Mouse (Mus musculus) CH12.LX (cell line): Measurements from ENCODE around the gene Slc35b4. TPM values are rescaled to one million over a fixed set of nuclear protein-coding genes. Genes with fewer than 3 reads are reported as not detected.

ENCODE experiments used
- DNase-seq: peaks from one replicate; pipeline ENCODE4 v3.0.0-alpha.2; 2013; ENCODE audit errors: extremely low read depth
- H3K27ac ChIP-seq: 2 replicates; pipeline ENCODE4 v1.5.1; 2012; ENCODE audit warnings: low read depth, mild to moderate bottlenecking, control low read depth, moderate library complexity; ENCODE audit not compliant: insufficient read depth
- H3K27me3 ChIP-seq: replicated peaks from 2 replicates; pipeline ENCODE3; 2012; ENCODE audit warnings: inconsistent platforms
- H3K36me3 ChIP-seq, 2 experiments: replicated peaks in 1 of 2; 2 replicates each; pipeline versions ENCODE3 to v1.6.1; 2012; ENCODE audit warnings: inconsistent platforms in 1 of 2, low read length in 1 of 2, mild to moderate bottlenecking in 1 of 2, mixed read lengths in 1 of 2, moderate library complexity in 1 of 2; ENCODE audit not compliant: control insufficient read depth in 1 of 2, insufficient read depth in 1 of 2
- H3K4me1 ChIP-seq, 2 experiments: 2 replicates each; pipeline ENCODE4 v1.6.1; 2012; ENCODE audit warnings: inconsistent platforms in 1 of 2, moderate library complexity in 1 of 2; ENCODE audit not compliant: insufficient read depth in 2 of 2, control insufficient read depth in 1 of 2
- H3K4me2 ChIP-seq: 2 replicates; pipeline ENCODE4 v1.6.1; 2012; ENCODE audit warnings: low read depth, mild to moderate bottlenecking, control low read depth; ENCODE audit not compliant: poor library complexity, insufficient read depth, severe bottlenecking
- H3K4me3 ChIP-seq, 3 experiments: fragments of 150-350 bp in 1 of 3; sonication (generic) in 1 of 3; replicated peaks in 1 of 3; 2 replicates each; pipeline versions ENCODE3 to v1.5.1; 2011 to 2012; ENCODE audit warnings: low read depth in 2 of 3, low read length in 2 of 3, mild to moderate bottlenecking in 2 of 3, moderate library complexity in 2 of 3, control low read depth in 1 of 3, improper control_type of control experiment in 1 of 3, inconsistent platforms in 1 of 3, mixed read lengths in 1 of 3; ENCODE audit not compliant: poor library complexity in 1 of 3
- H3K79me2 ChIP-seq: replicated peaks from 2 replicates; pipeline ENCODE4 v1.6.1; 2012; ENCODE audit warnings: mild to moderate bottlenecking, moderate library complexity; ENCODE audit not compliant: control insufficient read depth, poor library complexity, insufficient read depth, severe bottlenecking; ENCODE audit errors: extremely low read depth
- H3K9ac ChIP-seq: 2 replicates; pipeline ENCODE4 v1.6.1; 2012; ENCODE audit warnings: low read depth, mild to moderate bottlenecking, control low read depth, moderate library complexity; ENCODE audit not compliant: insufficient read depth
- H3K9me3 ChIP-seq: replicated peaks from 2 replicates; pipeline ENCODE3; 2012; ENCODE audit warnings: low read length, inconsistent platforms, mixed read lengths
- BHLHE40 ChIP-seq: IDR thresholded peaks from 2 replicates; pipeline ENCODE4 v1.6.1; 2011; ENCODE audit warnings: mild to moderate bottlenecking, low read depth, low read length, improper control_type of control experiment
- CHD2 ChIP-seq: IDR thresholded peaks from 2 replicates; pipeline ENCODE4 v1.6.1; 2011; ENCODE audit warnings: low read length, improper control_type of control experiment
- E2F4 ChIP-seq: IDR thresholded peaks from 2 replicates; pipeline ENCODE4 v1.6.1; 2011; ENCODE audit warnings: low read depth, low read length, improper control_type of control experiment; ENCODE audit not compliant: insufficient replicate concordance
- IRF4 ChIP-seq: IDR thresholded peaks from 2 replicates; pipeline ENCODE4 v1.6.1; 2014; ENCODE audit warnings: low read depth, mild to moderate bottlenecking, inconsistent platforms, low read length, improper control_type of control experiment
- JUND ChIP-seq: conservative IDR thresholded peaks from 2 replicates; pipeline ENCODE4 v1.6.1; 2011; ENCODE audit warnings: low read depth, low read length, improper control_type of control experiment
- KAT2A ChIP-seq: IDR thresholded peaks from 2 replicates; pipeline ENCODE4 v1.6.1; 2012; ENCODE audit warnings: low read length, improper control_type of control experiment, inconsistent platforms; ENCODE audit not compliant: insufficient replicate concordance
- MAZ ChIP-seq: IDR thresholded peaks from 2 replicates; pipeline ENCODE4 v1.6.1; 2012; ENCODE audit warnings: low read depth, mild to moderate bottlenecking, inconsistent platforms, low read length, improper control_type of control experiment, moderate library complexity
- MEF2A ChIP-seq: IDR thresholded peaks from 2 replicates; pipeline ENCODE4 v1.6.1; 2014; ENCODE audit warnings: low read depth, mild to moderate bottlenecking, inconsistent platforms, low read length, improper control_type of control experiment, borderline replicate concordance
- MYC ChIP-seq: IDR thresholded peaks from 2 replicates; pipeline ENCODE4 v1.6.1; 2011; ENCODE audit warnings: low read depth, mild to moderate bottlenecking, improper control_type of control experiment, low read length
- NELFE ChIP-seq: IDR thresholded peaks from 2 replicates; pipeline ENCODE4 v1.6.1; 2011; ENCODE audit warnings: low read depth, low read length, improper control_type of control experiment
- NRF1 ChIP-seq: IDR thresholded peaks from 2 replicates; pipeline ENCODE4 v1.6.1; 2014; ENCODE audit warnings: low read depth, mild to moderate bottlenecking, inconsistent platforms, low read length, improper control_type of control experiment, moderate library complexity
- POLR2AphosphoS2 ChIP-seq: IDR thresholded peaks from 2 replicates; pipeline ENCODE4 v1.6.1; 2011; ENCODE audit warnings: low read depth, low read length, improper control_type of control experiment
- SIN3A ChIP-seq: IDR thresholded peaks from 2 replicates; pipeline ENCODE4 v1.6.1; 2012; ENCODE audit warnings: low read length, improper control_type of control experiment, inconsistent platforms
- SMC3 ChIP-seq: IDR thresholded peaks from 2 replicates; pipeline ENCODE4 v1.6.1; 2011; ENCODE audit warnings: low read depth, low read length, improper control_type of control experiment
- TBP ChIP-seq: conservative IDR thresholded peaks from 2 replicates; pipeline ENCODE4 v1.6.1; 2011; ENCODE audit warnings: low read depth, low read length, improper control_type of control experiment
- USF1 ChIP-seq: IDR thresholded peaks from 2 replicates; pipeline ENCODE4 v1.6.1; 2014; ENCODE audit warnings: low read depth, mild to moderate bottlenecking, inconsistent platforms, low read length, improper control_type of control experiment
- ZC3H11A ChIP-seq: IDR thresholded peaks from 2 replicates; pipeline ENCODE4 v1.6.1; 2012; ENCODE audit warnings: low read depth, mild to moderate bottlenecking, inconsistent platforms, low read length, improper control_type of control experiment
- ZKSCAN1 ChIP-seq: IDR thresholded peaks from 2 replicates; pipeline ENCODE4 v1.6.1; 2012; ENCODE audit warnings: low read depth, inconsistent platforms, low read length, improper control_type of control experiment, borderline replicate concordance
- ZMIZ1 ChIP-seq: IDR thresholded peaks from 2 replicates; pipeline ENCODE4 v1.6.1; 2012; ENCODE audit warnings: low read depth, mild to moderate bottlenecking, inconsistent platforms, low read length, improper control_type of control experiment
- dilution Hi-C: fragments of 300-500 bp; cut with MboI; formaldehyde crosslinking; loops from 2 replicates; pipeline ENCODE4 v1.14.3; 2020; ENCODE audit warnings: low sequenced_read_pairs; ENCODE audit not compliant: extremely low pct_unique_long_range_greater_than_20kb, extremely low pct_ligation_motif_present
- in situ Hi-C: fragments of 300-500 bp; cut with MboI; formaldehyde crosslinking; loops from 3 replicates; pipeline ENCODE4 v1.14.3; 2019; ENCODE audit warnings: low sequenced_read_pairs, low pct_ligation_motif_present, low pct_unique_long_range_greater_than_20kb, mixed read lengths
- polyA plus RNA-seq: library from polyadenylated mRNA; unstranded; fragments of >175 nt; gene quantifications from 2 replicates; pipeline ENCODE4 v1.2.1, GENCODE M21; 2012; ENCODE audit warnings: low read depth; ENCODE audit not compliant: insufficient read length
- total RNA-seq, 2 experiments: library from RNA; depleted of rRNA; stranded (reverse); fragments of 300-350 nt in 1 of 2; fragments of >200 nt in 1 of 2; gene quantifications; 2 replicates each; pipeline ENCODE4 v1.2.3; 2012 to 2014

Slc35b4 gene
- total and polyA plus RNA-seq, 3 experiments = 16.9 to 34.8 (median 19.8) TPM

DNA sequence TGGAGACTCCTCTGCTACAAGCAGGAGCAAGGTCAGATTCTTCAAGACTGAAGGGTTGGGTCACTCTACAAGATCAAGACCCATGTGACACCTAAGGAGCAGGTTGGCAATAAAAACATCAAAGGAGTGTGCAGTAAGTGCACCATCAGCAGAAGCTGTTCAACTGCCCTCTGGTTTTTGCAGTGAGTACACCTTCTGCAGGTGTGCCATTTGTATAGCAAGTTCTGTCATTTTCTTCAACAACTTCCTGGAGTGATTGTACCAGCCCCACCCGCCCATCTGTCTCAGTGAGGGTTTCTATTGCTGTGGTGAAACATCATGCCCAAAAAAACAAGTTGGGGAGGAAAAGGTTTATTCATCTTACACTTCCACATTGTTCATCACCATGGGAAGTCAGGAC, 27.1 kb downstream of the Slc35b4 start:
- dilution Hi-C loops = no loop called here
- Histone ChIP-seq H3K79me2 (no peaks in the 10 kb centered on the region), H3K4me1 (peaks cover 0 to 31% of the 10 kb centered on the region in 2 experiments; a peak in 3 of 4 replicates), H3K9ac (no peak overlapping the region), H3K27me3 (no peaks in the 10 kb centered on the region), H3K36me3 (no peaks in the 10 kb centered on the region), H3K27ac (no peak overlapping the region), H3K4me2 (no peak overlapping the region), H3K4me3 (no peak overlapping the region)
- in situ Hi-C loops = no loop called here
- DNase-seq = no peak
- no peak for TF ChIP-seq NRF1
- TF ChIP-seq CHD2 = no peak
- no peak for TF ChIP-seq JUND
- TF ChIP-seq KAT2A = no peak
- TF ChIP-seq BHLHE40 = no peak
- no peak for TF ChIP-seq ZMIZ1
- no peak for TF ChIP-seq POLR2AphosphoS2
- no peak for TF ChIP-seq IRF4
- no peak for TF ChIP-seq NELFE
- TF ChIP-seq MEF2A = no peak
- TF ChIP-seq TBP = no peak
- no peak for TF ChIP-seq SMC3
- TF ChIP-seq MYC = no peak
- TF ChIP-seq MAZ = no peak
- no peak for TF ChIP-seq SIN3A
- TF ChIP-seq, all 38 proteins: peak for 0
- H3K9me3 ChIP-seq = peaks cover 8% of the 10 kb centered on the region

DNA sequence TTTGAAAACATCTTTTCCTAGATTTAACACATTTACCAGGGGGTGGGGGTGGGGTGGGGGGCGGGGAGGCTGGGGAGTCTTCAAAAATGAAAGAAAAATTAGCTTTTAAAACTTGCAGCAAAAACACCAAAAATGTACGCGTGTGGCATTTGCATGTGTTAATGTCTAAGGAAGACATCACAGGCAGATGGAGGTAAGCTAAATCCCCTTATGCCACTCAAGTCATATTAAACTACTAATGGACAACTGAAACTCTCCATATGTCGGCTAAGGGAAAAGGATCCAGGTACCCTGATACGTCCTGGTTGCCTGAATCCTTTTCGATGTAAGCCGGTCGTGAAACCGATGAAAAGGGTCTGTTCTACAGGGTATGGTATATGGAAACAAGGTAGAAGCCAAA, 27.8 kb downstream of the Slc35b4 start:
- Histone ChIP-seq H3K36me3 (no peaks in the 10 kb centered on the region), H3K27me3 (no peaks in the 10 kb centered on the region), H3K9me3 (peaks cover 8% of the 10 kb centered on the region), H3K4me1 (peaks cover 0 to 23% of the 10 kb centered on the region in 2 experiments; a peak in 3 of 4 replicates), H3K9ac (no peak overlapping the region), H3K27ac (no peak overlapping the region), H3K4me2 (no peak overlapping the region), H3K79me2 (no peaks in the 10 kb centered on the region), H3K4me3 (no peak overlapping the region)
- dilution Hi-C loops (no loop called here), in situ Hi-C loops (no loop called here)
- DNase-seq = no peak
- TF ChIP-seq BHLHE40 (no peak), USF1 (no peak), ZKSCAN1 (no peak), E2F4 (no peak), NRF1 (no peak), SMC3 (no peak), ZC3H11A (no peak)
